Mouse (Mus musculus) megakaryocyte, adult 5-6 weeks (primary cell): ENCODE measurements at regions not wholly inside any gene's neighbourhood (a gene's known extent, or its start where the extent isn't known, plus 50 kb on each side); places are given as distances from the start of the nearest gene placed in this dataset.

Experiments used
- ATAC-seq: 2 replicates; pipeline ENCODE4 v1.8.0; 2016; ENCODE audit warnings: mild to moderate bottlenecking, inconsistent platforms; ENCODE audit not compliant: poor library complexity, severe bottlenecking

DNA sequence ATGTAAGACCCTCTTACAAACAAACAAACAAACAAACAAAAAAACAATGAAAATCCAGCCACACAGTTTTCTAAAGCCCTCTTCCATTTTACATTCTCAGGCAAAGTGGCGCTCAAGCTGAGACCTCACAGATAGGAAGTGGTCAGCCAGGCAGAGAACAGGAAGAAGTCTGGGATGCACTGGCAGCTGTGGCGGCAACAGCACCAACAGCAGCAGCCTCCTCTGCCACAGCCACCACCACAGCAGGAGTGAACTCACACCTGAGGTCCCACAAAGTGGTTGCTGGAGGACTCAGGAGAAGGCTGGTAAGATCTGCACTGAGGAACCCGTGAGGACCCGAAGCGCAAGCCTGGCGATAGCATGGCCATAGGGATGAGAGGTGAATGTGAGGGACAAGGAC lies 156.3 kb downstream of the Grm4 start:
- ATAC-seq, result no peak

DNA sequence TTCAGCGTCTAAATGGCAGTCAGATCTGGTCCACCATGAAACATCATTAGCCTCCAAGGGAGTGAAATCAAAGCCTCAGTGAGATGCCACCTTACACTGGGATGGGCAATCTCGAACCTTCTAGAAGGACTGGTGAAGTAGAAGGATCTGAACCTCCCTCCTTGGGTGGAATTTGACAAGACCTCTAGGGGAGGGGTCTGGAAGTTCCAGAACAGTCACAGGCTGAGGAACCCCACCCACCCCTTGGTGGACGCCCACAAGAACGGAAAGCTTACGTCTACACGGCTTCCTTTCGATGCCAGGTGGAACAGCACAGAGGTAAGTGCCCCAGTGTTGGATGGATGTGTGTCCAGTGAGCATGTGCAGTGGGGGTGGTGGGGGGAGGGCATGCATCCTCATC lies 156.9 kb downstream of the Grm4 start:
- no peak for ATAC-seq

GRCm38 (mm10) chr17:27363911-27364310 lies 157.3 kb downstream of the Grm4 start:
- ATAC-seq, result no peak

DNA sequence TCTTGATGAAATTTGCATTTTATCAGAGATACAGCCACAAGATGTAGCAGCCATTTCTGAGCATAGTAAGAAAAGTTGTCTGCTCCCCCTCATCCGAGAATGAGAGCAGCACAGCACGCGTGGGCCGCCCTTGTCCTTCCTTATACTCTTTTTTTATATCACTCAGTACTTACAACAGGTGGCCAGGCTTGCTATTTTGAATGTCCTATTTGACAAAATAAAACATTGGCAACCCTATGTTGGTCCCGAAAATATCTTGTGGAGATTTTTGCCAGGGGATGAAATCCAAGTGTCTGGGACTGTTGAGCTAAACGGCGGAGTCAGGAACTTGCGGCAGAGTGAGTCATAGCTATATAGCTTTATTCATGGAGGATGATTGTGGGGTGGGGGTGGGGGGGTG lies 158.0 kb upstream of the Lemd2 start:
- no peak for ATAC-seq

DNA sequence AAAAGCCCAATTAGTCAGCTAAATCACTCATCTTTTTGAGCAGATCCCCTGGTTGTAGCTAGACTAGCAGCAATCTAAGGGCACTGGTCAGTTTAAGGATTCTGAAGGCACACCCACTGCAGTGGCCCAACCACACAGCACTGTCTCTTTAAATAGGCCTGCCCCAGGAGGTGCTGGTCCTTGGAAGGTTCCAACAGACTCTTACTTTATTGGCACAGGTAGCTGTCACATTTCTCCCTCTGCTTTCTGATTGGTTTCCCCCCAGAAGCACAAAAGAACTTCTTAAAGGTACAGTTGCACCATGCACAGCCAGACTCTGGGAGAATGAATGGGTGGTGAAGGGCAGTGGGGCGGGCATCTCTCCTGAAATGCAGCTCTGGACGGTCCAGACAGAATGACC lies 157.1 kb upstream of the Lemd2 start:
- ATAC-seq, result no peak

GRCm38 (mm10) chr17:27356862-27357261 lies 152.6 kb upstream of the Lemd2 start:
- no peak for ATAC-seq

GRCm38 (mm10) chr17:27355717-27356116 lies 151.4 kb upstream of the Lemd2 start:
- no peak for ATAC-seq

DNA sequence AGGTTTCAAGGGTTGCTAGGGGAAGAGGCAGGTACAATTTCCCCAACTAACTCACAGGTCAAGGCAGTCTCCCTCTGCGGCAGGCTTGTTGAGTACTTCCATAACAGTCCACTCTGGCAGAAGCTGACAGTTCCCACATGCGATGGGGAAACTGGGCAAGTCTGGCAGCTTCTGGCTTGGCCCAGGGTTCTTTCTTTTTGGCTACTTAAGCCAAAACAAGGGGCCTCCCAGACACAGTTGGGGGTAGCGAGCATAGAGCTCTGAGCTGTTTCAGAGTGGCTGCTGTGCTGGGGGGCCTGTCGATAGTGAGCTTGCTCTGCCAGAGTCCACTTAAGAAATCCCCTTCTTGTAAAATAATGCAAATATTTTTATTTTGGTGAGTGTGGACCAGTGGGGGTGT lies 150.8 kb upstream of the Lemd2 start:
- ATAC-seq, result no peak

DNA sequence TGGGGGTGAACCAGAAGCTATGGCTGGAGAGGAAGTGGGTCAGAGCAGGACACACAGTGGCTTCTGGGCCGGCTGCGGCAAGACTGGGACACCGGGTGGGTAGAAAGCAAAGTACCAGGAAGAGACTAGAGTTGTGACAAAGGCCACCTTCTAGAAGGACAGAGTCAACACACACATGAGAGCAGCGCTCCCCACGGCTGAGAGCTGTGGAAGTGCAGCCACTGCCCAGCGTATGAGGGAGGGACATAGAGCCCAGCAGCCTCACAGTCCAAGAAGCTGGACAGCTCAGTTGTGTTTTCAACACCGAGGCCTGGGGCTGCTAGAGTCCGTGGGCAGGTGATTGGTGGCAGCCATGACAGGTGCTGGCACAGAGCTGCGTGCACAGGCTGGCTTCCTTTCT lies 145.6 kb upstream of the Lemd2 start:
- no peak for ATAC-seq

DNA sequence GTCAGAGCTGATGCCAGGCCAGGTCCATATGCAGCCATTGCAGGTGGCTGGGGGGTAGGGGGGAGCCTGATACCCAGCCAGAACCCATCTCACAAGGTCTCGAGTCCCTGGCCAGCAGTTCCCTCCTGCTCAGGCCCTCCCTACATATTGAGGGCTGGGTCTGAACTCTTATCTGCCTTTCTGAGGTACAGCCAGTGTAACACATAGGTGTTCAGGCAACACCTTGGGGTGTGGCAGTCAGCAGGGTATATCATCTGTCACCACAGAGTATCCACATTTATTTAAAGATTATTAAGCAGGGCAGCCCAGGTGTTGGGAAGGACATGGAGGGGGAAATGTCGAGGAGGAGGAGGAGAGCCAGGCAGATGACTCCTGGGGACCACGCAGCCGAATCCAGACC lies 145.2 kb upstream of the Lemd2 start:
- no peak for ATAC-seq

GRCm38 (mm10) chr17:27341952-27342890 lies 138.0 kb upstream of the Lemd2 start:
- ATAC-seq, result peak; percentile 84

DNA sequence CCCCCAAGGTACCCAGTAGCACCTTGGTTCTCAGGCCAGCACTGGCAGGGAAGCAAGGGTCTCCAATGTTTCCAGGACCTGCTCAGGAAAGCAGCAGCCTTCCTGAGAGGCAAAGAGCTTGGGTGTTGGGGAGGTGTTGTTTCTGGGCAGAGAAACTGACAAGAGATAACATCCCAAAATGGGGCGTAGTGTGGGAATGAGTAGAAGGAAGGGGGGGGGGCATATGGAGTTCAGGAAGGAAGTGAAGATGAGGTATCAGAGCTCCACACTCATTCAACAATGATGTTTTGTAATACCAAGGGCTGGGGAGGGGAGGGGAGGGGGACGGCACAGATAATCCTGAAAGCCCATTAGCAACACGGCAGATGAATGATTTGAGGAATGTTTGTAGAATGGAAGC lies 135.6 kb upstream of the Lemd2 start:
- no peak for ATAC-seq

DNA sequence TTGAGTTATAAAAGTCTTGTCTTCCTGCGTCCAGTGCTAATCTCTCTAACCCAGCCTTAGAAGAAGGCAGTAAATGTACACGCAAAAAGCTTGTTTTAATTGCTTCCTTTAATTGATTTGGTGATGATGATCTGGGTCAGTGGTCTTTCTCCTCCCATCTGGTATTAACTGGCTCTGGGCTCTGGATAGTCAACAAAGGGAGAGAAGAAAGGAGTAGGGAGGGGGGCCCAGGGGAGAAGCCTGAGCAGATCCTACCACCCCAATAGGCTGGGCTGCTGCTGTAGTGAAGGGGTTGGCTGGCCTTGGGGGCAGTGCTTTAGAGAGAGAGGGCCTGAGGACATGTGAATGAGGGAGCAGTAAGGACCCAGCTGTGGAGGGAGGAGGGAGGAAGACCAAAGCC lies 135.0 kb upstream of the Lemd2 start:
- ATAC-seq, result no peak

DNA sequence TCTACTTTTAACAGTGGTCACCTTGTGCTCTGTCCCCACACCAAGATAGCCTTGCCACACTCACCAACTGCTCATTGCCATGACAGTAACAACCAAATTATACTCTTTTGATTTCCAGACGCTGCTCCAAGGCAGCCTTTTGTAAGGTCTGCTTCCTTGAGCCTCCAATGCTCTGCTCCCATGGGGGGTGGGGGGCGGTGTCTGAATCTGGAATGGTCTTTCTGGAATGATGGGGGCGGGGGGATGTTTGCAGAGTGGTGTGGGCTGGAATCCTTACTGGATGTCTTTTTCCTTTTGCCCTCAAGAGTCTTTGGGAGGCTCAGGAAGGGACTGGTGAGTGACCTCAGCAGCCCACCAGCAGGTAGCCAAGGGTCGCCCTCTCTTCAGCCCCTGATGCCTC lies 131.4 kb upstream of the Lemd2 start:
- ATAC-seq, result no peak

DNA sequence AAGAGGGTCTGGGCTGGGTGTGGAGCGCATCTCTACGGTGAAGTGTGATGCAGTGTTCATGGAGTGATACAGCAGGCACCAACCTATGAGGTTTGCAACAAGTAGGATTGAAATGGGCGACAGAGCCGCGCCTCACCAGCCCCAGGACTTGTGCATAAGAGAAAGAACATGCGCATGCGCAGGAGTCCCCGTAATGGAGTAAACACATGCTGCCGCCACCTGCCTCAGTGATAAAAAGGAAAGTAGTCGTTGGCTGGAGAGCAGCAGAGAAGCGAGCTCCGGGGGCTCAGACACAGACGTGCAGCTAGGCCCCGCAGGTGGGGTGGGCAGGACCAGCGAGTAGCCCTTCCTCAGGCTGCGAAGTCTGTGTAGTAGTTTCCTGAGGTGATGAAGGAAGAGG lies 129.3 kb upstream of the Lemd2 start:
- ATAC-seq, result no peak

DNA sequence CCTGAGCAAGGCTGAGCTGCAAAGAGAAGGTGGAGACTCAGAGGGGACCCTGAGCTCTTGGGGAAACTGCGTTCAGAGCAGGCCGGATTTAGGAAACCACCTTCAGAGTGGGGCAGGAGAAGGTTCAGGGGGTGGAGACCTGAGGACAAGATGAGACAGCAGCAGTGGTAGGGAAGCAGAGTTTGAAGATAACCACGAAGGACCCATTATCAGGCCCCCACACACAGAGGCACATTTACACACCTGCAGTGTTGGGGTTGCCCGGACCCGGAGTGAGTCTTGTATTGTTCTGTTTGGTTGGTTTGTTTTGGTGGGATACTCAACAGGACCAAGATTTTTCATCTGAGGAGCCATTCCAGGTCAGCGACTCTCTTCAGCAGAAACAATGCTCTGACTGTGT lies 128.9 kb upstream of the Lemd2 start:
- no peak for ATAC-seq

DNA sequence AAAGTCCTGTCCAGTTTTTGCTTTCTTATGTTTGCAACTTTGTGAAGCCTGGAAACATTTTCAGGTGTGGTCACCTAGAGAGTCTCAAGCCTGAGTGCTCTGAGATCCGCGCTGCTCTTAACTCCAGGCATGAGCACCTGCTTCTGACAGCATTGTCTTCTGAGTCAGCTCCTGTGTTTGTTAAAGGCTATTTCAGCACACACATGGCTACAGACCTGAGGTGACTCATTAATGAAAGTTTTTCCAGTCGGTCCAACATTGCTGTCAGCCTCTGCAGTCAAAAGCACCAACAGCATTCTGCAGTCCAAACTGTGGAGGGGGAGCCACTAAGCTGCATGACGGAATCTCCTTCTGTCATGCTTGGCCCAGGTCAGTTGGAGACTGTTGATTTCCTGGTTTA lies 127.8 kb upstream of the Lemd2 start:
- ATAC-seq, result no peak

GRCm38 (mm10) chr17:27331630-27332029 lies 127.4 kb upstream of the Lemd2 start:
- no peak for ATAC-seq

GRCm38 (mm10) chr17:27329791-27330190 lies 125.5 kb upstream of the Lemd2 start:
- ATAC-seq, result no peak

GRCm38 (mm10) chr17:27329183-27329582 lies 124.9 kb upstream of the Lemd2 start:
- no peak for ATAC-seq

GRCm38 (mm10) chr17:27325002-27325460 lies 120.8 kb upstream of the Lemd2 start:
- peak; percentile 81 for ATAC-seq

DNA sequence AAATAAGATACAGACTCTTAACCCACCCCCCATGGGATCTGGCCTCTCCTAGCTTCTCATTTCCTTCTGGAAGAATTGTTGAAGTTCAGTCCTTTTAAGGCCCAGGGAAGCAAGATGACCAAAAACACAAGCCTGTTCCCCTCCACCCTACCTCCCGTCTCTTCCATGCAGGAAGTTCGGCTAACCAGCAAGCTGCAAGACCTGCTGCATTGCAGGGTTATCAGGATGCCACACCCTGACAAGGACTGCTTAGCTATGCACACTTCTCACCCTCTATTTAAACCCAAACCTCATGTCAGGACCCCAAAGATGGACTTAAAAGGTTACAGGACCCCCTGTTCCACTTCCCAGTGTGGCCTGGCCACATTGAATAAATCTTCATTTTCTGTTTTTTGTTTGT lies 119.2 kb upstream of the Lemd2 start:
- ATAC-seq, result no peak
